Mouse (Mus musculus) CH12.LX (cell line): Measurements from ENCODE around the gene Zc3h15. TPM values are rescaled to one million over a fixed set of nuclear protein-coding genes. Genes with fewer than 3 reads are reported as not detected.

Source experiments
- DNase-seq: peaks from one replicate; pipeline ENCODE4 v3.0.0-alpha.2; 2013; ENCODE audit errors: extremely low read depth
- H3K27ac ChIP-seq: 2 replicates; pipeline ENCODE4 v1.5.1; 2012; ENCODE audit warnings: low read depth, mild to moderate bottlenecking, control low read depth, moderate library complexity; ENCODE audit not compliant: insufficient read depth
- H3K27me3 ChIP-seq: replicated peaks from 2 replicates; pipeline ENCODE3; 2012; ENCODE audit warnings: inconsistent platforms
- H3K36me3 ChIP-seq, 2 experiments: replicated peaks in 1 of 2; 2 replicates each; pipeline versions ENCODE3 to v1.6.1; 2012; ENCODE audit warnings: inconsistent platforms in 1 of 2, low read length in 1 of 2, mild to moderate bottlenecking in 1 of 2, mixed read lengths in 1 of 2, moderate library complexity in 1 of 2; ENCODE audit not compliant: control insufficient read depth in 1 of 2, insufficient read depth in 1 of 2
- H3K4me1 ChIP-seq, 2 experiments: 2 replicates each; pipeline ENCODE4 v1.6.1; 2012; ENCODE audit warnings: inconsistent platforms in 1 of 2, moderate library complexity in 1 of 2; ENCODE audit not compliant: insufficient read depth in 2 of 2, control insufficient read depth in 1 of 2
- H3K4me2 ChIP-seq: 2 replicates; pipeline ENCODE4 v1.6.1; 2012; ENCODE audit warnings: low read depth, mild to moderate bottlenecking, control low read depth; ENCODE audit not compliant: poor library complexity, insufficient read depth, severe bottlenecking
- H3K4me3 ChIP-seq, 3 experiments: fragments of 150-350 bp in 1 of 3; sonication (generic) in 1 of 3; replicated peaks in 1 of 3; 2 replicates each; pipeline versions ENCODE3 to v1.5.1; 2011 to 2012; ENCODE audit warnings: low read depth in 2 of 3, low read length in 2 of 3, mild to moderate bottlenecking in 2 of 3, moderate library complexity in 2 of 3, control low read depth in 1 of 3, improper control_type of control experiment in 1 of 3, inconsistent platforms in 1 of 3, mixed read lengths in 1 of 3; ENCODE audit not compliant: poor library complexity in 1 of 3
- H3K79me2 ChIP-seq: replicated peaks from 2 replicates; pipeline ENCODE4 v1.6.1; 2012; ENCODE audit warnings: mild to moderate bottlenecking, moderate library complexity; ENCODE audit not compliant: control insufficient read depth, poor library complexity, insufficient read depth, severe bottlenecking; ENCODE audit errors: extremely low read depth
- H3K9ac ChIP-seq: 2 replicates; pipeline ENCODE4 v1.6.1; 2012; ENCODE audit warnings: low read depth, mild to moderate bottlenecking, control low read depth, moderate library complexity; ENCODE audit not compliant: insufficient read depth
- H3K9me3 ChIP-seq: replicated peaks from 2 replicates; pipeline ENCODE3; 2012; ENCODE audit warnings: low read length, inconsistent platforms, mixed read lengths
- CTCF ChIP-seq, 2 experiments: IDR thresholded peaks in 1 of 2; conservative IDR thresholded peaks in 1 of 2; 2 replicates each; pipeline ENCODE4 v1.5.1; 2011 to 2012; ENCODE audit warnings: low read depth in 2 of 2, low read length in 2 of 2, improper control_type of control experiment in 1 of 2, inconsistent platforms in 1 of 2, mild to moderate bottlenecking in 1 of 2, moderate library complexity in 1 of 2
- HCFC1 ChIP-seq: IDR thresholded peaks from 2 replicates; pipeline ENCODE4 v1.6.1; 2012; ENCODE audit warnings: low read depth, mild to moderate bottlenecking, inconsistent platforms, low read length, improper control_type of control experiment
- JUN ChIP-seq: IDR thresholded peaks from 2 replicates; pipeline ENCODE4 v1.6.1; 2011; ENCODE audit warnings: low read depth, mild to moderate bottlenecking, low read length, improper control_type of control experiment, moderate library complexity; ENCODE audit not compliant: insufficient read depth
- JUND ChIP-seq: conservative IDR thresholded peaks from 2 replicates; pipeline ENCODE4 v1.6.1; 2011; ENCODE audit warnings: low read depth, low read length, improper control_type of control experiment
- MAFK ChIP-seq: IDR thresholded peaks from 2 replicates; pipeline ENCODE4 v1.6.1; 2011; ENCODE audit warnings: low read length, improper control_type of control experiment; ENCODE audit not compliant: insufficient replicate concordance
- MAX ChIP-seq: IDR thresholded peaks from 2 replicates; pipeline ENCODE4 v1.6.1; 2011; ENCODE audit warnings: low read length, improper control_type of control experiment
- MEF2A ChIP-seq: IDR thresholded peaks from 2 replicates; pipeline ENCODE4 v1.6.1; 2014; ENCODE audit warnings: low read depth, mild to moderate bottlenecking, inconsistent platforms, low read length, improper control_type of control experiment, borderline replicate concordance
- MXI1 ChIP-seq: IDR thresholded peaks from 2 replicates; pipeline ENCODE4 v1.6.1; 2011; ENCODE audit warnings: mild to moderate bottlenecking, low read depth, low read length, improper control_type of control experiment
- MYC ChIP-seq: IDR thresholded peaks from 2 replicates; pipeline ENCODE4 v1.6.1; 2011; ENCODE audit warnings: low read depth, mild to moderate bottlenecking, improper control_type of control experiment, low read length
- NRF1 ChIP-seq: IDR thresholded peaks from 2 replicates; pipeline ENCODE4 v1.6.1; 2014; ENCODE audit warnings: low read depth, mild to moderate bottlenecking, inconsistent platforms, low read length, improper control_type of control experiment, moderate library complexity
- RAD21 ChIP-seq: IDR thresholded peaks from 2 replicates; pipeline ENCODE4 v1.6.1; 2011; ENCODE audit warnings: low read depth, mild to moderate bottlenecking, low read length, improper control_type of control experiment, moderate library complexity
- SMC3 ChIP-seq: IDR thresholded peaks from 2 replicates; pipeline ENCODE4 v1.6.1; 2011; ENCODE audit warnings: low read depth, low read length, improper control_type of control experiment
- ZNF384 ChIP-seq: IDR thresholded peaks from 2 replicates; pipeline ENCODE4 v1.6.1; 2012; ENCODE audit warnings: low read depth, low read length, improper control_type of control experiment, inconsistent platforms
- dilution Hi-C: fragments of 300-500 bp; cut with MboI; formaldehyde crosslinking; loops from 2 replicates; pipeline ENCODE4 v1.14.3; 2020; ENCODE audit warnings: low sequenced_read_pairs; ENCODE audit not compliant: extremely low pct_unique_long_range_greater_than_20kb, extremely low pct_ligation_motif_present
- in situ Hi-C: fragments of 300-500 bp; cut with MboI; formaldehyde crosslinking; loops from 3 replicates; pipeline ENCODE4 v1.14.3; 2019; ENCODE audit warnings: low sequenced_read_pairs, low pct_ligation_motif_present, low pct_unique_long_range_greater_than_20kb, mixed read lengths
- polyA plus RNA-seq: library from polyadenylated mRNA; unstranded; fragments of >175 nt; gene quantifications from 2 replicates; pipeline ENCODE4 v1.2.1, GENCODE M21; 2012; ENCODE audit warnings: low read depth; ENCODE audit not compliant: insufficient read length
- total RNA-seq, 2 experiments: library from RNA; depleted of rRNA; stranded (reverse); fragments of 300-350 nt in 1 of 2; fragments of >200 nt in 1 of 2; gene quantifications; 2 replicates each; pipeline ENCODE4 v1.2.3; 2012 to 2014

The Zc3h15 gene
- total and polyA plus RNA-seq, 3 experiments, result 172 to 277 (median 233) TPM

- H3K27ac ChIP-seq, result no peak overlapping the region
- H3K4me3 ChIP-seq, result no peak overlapping the region
- TF ChIP-seq CTCF (conservative IDR thresholded peaks at IDR 0.05 in 1 of 2, IDR thresholded peaks at IDR 0.05 in 1 of 2; ENCODE audit: low read depth in 2 of 2, low read length in 2 of 2), result peak in 1 of 2 experiments; percentile 34; a peak in 1 of 4 replicates
- TF ChIP-seq RAD21, result peak; percentile 48
- TF ChIP-seq ZNF384, result peak; percentile 79
- no peak for TF ChIP-seq JUND
- TF ChIP-seq, all 38 proteins: peak for 3
- H3K79me2 ChIP-seq, result no peaks in the 10 kb centered on the region
- peaks cover 2 to 6% of the 10 kb centered on the region in 2 experiments; a peak in 3 of 4 replicates for H3K4me1 ChIP-seq
- in situ Hi-C loops, result no loop called here
- H3K4me2 ChIP-seq, result no peak overlapping the region
- no peaks in the 10 kb centered on the region for H3K36me3 ChIP-seq
- DNase-seq, result no peak
- H3K9ac ChIP-seq, result no peak overlapping the region
- no peaks in the 10 kb centered on the region for H3K9me3 ChIP-seq
- dilution Hi-C loops, result no loop called here
- H3K27me3 ChIP-seq, result no peaks in the 10 kb centered on the region
These were observed 20.2 kb upstream of the Zc3h15 start for GRCm38 (mm10) chr2:83624045-83624444.

- Histone ChIP-seq H3K4me1 (peaks cover 0 to 6% of the 10 kb centered on the region in 2 experiments; a peak in 2 of 4 replicates), H3K4me2 (peak overlapping the region; percentile 74), H3K36me3 (no peaks in the 10 kb centered on the region), H3K9ac (no peak overlapping the region), H3K4me3 (no peak overlapping the region), H3K27ac (no peak overlapping the region), H3K79me2 (no peaks in the 10 kb centered on the region), H3K9me3 (no peaks in the 10 kb centered on the region), H3K27me3 (no peaks in the 10 kb centered on the region)
- peak; percentile 80 for DNase-seq
- TF ChIP-seq ZNF384 (no peak; the same call in 1 of the 2 replicates), MAFK (peak; percentile 54; the same call in 1 of the 2 replicates), HCFC1 (no peak), NRF1 (no peak), MEF2A (0 out of 2 replicates have a peak, but pooled peaks have one; percentile 21), MYC (peak; percentile 72; the same call in 1 of the 2 replicates), JUN (no peak), RAD21 (peak; percentile 72), SMC3 (peak; percentile 57), CTCF (conservative IDR thresholded peaks at IDR 0.05 in 1 of 2, IDR thresholded peaks at IDR 0.05 in 1 of 2; ENCODE audit: low read depth in 2 of 2, low read length in 2 of 2) (peak; percentile 54 to 90), MXI1 (peak; percentile 53; the same call in 1 of the 2 replicates), MAX (peak; percentile 59; the same call in 1 of the 2 replicates)
- dilution Hi-C loops, result no loop called here
- in situ Hi-C loops, result no loop called here
These were observed 18.8 kb upstream of the Zc3h15 start for GRCm38 (mm10) chr2:83625226-83626108.
